Mouse (Mus musculus) embryonic facial prominence, embryonic 13.5 days (tissue): ENCODE results near the gene Gm10972. TPM values are rescaled to one million over a fixed set of nuclear protein-coding genes. Genes with fewer than 3 reads are reported as not detected.
A peak's percentile ranks its signal among the peaks of the same experiment; 100 is the strongest.
"Not testable (repeated sequence)": the region's sequence is repeated elsewhere in the genome, so short reads cannot be mapped to it uniquely, and the experiment has no call there.

ENCODE experiments used
- ATAC-seq: fragments of 200-750 bp; cut with Nextera tagmentation; 2 replicates; pipeline ENCODE4 v1.8.0; 2017; ENCODE audit warnings: low read depth; ENCODE audit not compliant: insufficient number of reproducible peaks, insufficient read depth, low FRiP score, low TSS enrichment
- H3K27ac ChIP-seq: fragments of 300-500 bp; sonication (generic); 2 replicates; pipeline ENCODE4 v1.5.1; 2015; ENCODE audit warnings: moderate library complexity, mild to moderate bottlenecking, inconsistent platforms
- H3K27me3 ChIP-seq: fragments of 300-500 bp; sonication (generic); 2 replicates; pipeline ENCODE4 v1.6.1; 2015; ENCODE audit warnings: mild to moderate bottlenecking, inconsistent platforms
- H3K36me3 ChIP-seq: fragments of 300-500 bp; sonication (generic); 2 replicates; pipeline ENCODE4 v1.6.1; 2015; ENCODE audit warnings: mild to moderate bottlenecking, inconsistent platforms
- H3K4me1 ChIP-seq: fragments of 300-500 bp; sonication (generic); 2 replicates; pipeline ENCODE4 v1.6.1; 2015; ENCODE audit warnings: inconsistent platforms
- H3K4me2 ChIP-seq: fragments of 300-500 bp; sonication (generic); 2 replicates; pipeline ENCODE4 v1.6.1; 2015; ENCODE audit warnings: moderate library complexity, mild to moderate bottlenecking, inconsistent platforms
- H3K4me3 ChIP-seq: fragments of 300-500 bp; sonication (generic); 2 replicates; pipeline ENCODE4 v1.5.1; 2015; ENCODE audit warnings: mild to moderate bottlenecking, inconsistent platforms
- H3K9ac ChIP-seq: fragments of 300-500 bp; sonication (generic); 2 replicates; pipeline ENCODE4 v1.6.1; 2015; ENCODE audit warnings: mild to moderate bottlenecking, inconsistent platforms
- H3K9me3 ChIP-seq: fragments of 300-500 bp; sonication (generic); 2 replicates; pipeline ENCODE4 v1.6.1; 2016; ENCODE audit warnings: inconsistent platforms
- WGBS: fragments of 180-500 bp; shearing (Covaris S2); methylation state at CpG from one replicate; pipeline ENCODE4 v1.1.7; 2015; ENCODE audit warnings: mixed read lengths; 5-methylcytosine and 5-hydroxymethylcytosine counted together
- polyA plus RNA-seq: library from polyadenylated mRNA; unstranded; fragments of >200 nt; fragmentation: Nextera tagmentation; extraction: Ambion mirVana; gene quantifications from 2 replicates; pipeline ENCODE4 v1.2.1, GENCODE M21; 2015

Gm10972 gene
- polyA plus RNA-seq: not detected in 2 replicates

- not testable (repeated sequence) for H3K27ac ChIP-seq, H3K4me2 ChIP-seq, H3K9ac ChIP-seq, H3K36me3 ChIP-seq, ATAC-seq, H3K27me3 ChIP-seq, H3K4me1 ChIP-seq, H3K4me3 ChIP-seq, H3K9me3 ChIP-seq
- 79% methylated on average over 2 of the region's 2 CpGs for WGBS
These were observed at the start of gene Gm10972 for GRCm38 (mm10) chr3:94642495-94643162. Gm10972 (plus strand) TSS chr3:94643112.

- Histone ChIP-seq H3K4me2 (no peak overlapping the region), H3K9ac (no peak overlapping the region), H3K4me3 (no peak overlapping the region), H3K27me3 (no peaks in the 10 kb centered on the region), H3K36me3 (no peaks in the 10 kb centered on the region), H3K4me1 (no peaks in the 10 kb centered on the region), H3K9me3 (peaks cover 4% of the 10 kb centered on the region), H3K27ac (no peak overlapping the region)
- no peak for ATAC-seq
- 78% methylated on average over 6 of the region's 6 CpGs for WGBS
These were observed 47.0 kb upstream of the Gm10972 start for GRCm38 (mm10) chr3:94595871-94596287.

- no peak overlapping the region for H3K4me2 ChIP-seq
- no peak overlapping the region for H3K4me3 ChIP-seq
- H3K27me3 ChIP-seq: no peaks in the 10 kb centered on the region
- no peaks in the 10 kb centered on the region for H3K4me1 ChIP-seq
- no peaks in the 10 kb centered on the region for H3K36me3 ChIP-seq
- no peak overlapping the region for H3K27ac ChIP-seq
- no peak overlapping the region for H3K9ac ChIP-seq
- WGBS: 82% methylated on average over 3 of the region's 3 CpGs
- H3K9me3 ChIP-seq: peaks cover 4% of the 10 kb centered on the region
- no peak for ATAC-seq
These were observed 45.6 kb upstream of the Gm10972 start for GRCm38 (mm10) chr3:94597224-94597779.

GRCm38 (mm10) chr3:94601959-94602358, 41.0 kb upstream of the Gm10972 start:
- Histone ChIP-seq H3K9ac (no peak overlapping the region), H3K4me2 (no peak overlapping the region), H3K9me3 (no peaks in the 10 kb centered on the region), H3K27me3 (no peaks in the 10 kb centered on the region), H3K36me3 (no peaks in the 10 kb centered on the region), H3K4me3 (no peak overlapping the region), H3K4me1 (no peaks in the 10 kb centered on the region), H3K27ac (no peak overlapping the region)
- 1% methylated on average over 4 of the region's 4 CpGs for WGBS
- ATAC-seq: no peak

DNA sequence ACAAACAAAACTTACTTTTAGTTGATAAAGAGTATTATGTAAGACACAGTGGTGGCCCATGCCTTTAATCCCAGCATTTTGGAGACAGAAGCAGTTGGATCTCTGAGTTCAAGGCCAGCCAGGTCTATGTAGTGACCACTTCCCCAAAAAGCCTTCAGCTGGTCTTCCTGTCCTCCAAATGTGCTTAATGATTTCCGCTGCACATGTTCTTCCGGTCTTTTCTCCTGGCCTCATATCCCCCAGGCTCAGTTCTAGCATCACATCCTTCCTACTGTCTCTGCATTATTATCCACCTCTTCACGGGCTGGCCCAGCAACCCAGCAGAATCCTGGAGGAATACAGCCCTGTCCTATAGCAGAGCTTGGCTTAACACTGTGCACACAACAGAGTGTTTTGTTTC, 33.3 kb upstream of the Gm10972 start:
- WGBS: 97% methylated on average over 3 of the region's 3 CpGs

DNA sequence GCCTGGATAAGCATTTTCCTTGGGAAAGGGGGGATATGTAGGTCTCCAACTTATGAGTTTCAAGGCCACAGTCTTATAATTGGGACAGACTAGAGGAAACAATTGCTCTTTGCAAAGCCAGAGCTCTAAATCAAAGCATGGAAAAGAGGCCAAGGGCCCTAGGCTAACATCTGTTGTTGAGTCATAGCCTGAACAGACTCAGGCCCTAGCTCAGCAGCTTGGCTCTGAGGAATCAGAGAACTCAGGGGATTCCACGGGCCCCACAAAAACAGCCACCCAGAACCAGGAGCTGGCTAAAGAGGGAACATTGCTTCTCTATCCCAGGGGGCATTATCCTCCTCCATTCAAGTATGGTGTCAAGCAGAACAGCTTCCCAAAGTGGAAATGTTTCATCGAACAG, 32.3 kb upstream of the Gm10972 start:
- no peak overlapping the region for H3K4me2 ChIP-seq
- WGBS: 59% methylated on average over 2 of the region's 2 CpGs
- H3K4me3 ChIP-seq: no peak overlapping the region
- no peak overlapping the region for H3K9ac ChIP-seq
- peak overlapping the region; percentile 52; the same call in 1 of the 2 replicates for H3K27ac ChIP-seq
- H3K27me3 ChIP-seq: no peaks in the 10 kb centered on the region
- ATAC-seq: no peak
- H3K36me3 ChIP-seq: 0 out of 2 replicates have a peak, but pooled peaks cover 2% of the 10 kb centered on the region
- no peaks in the 10 kb centered on the region for H3K9me3 ChIP-seq
- peaks cover 18% of the 10 kb centered on the region for H3K4me1 ChIP-seq

More for the DNA sequence above, 33.3 kb upstream of the Gm10972 start:
- Histone ChIP-seq H3K9me3 (no peaks in the 10 kb centered on the region), H3K27ac (no peak overlapping the region), H3K4me2 (no peak overlapping the region), H3K27me3 (no peaks in the 10 kb centered on the region), H3K36me3 (no peaks in the 10 kb centered on the region), H3K4me1 (peaks cover 18% of the 10 kb centered on the region), H3K4me3 (no peak overlapping the region), H3K9ac (no peak overlapping the region)
- ATAC-seq: no peak

GRCm38 (mm10) chr3:94611343-94611742, 31.6 kb upstream of the Gm10972 start:
- WGBS: 60% methylated on average over 4 of the region's 4 CpGs
- H3K27ac ChIP-seq: peak overlapping the region; percentile 52; the same call in 1 of the 2 replicates

DNA sequence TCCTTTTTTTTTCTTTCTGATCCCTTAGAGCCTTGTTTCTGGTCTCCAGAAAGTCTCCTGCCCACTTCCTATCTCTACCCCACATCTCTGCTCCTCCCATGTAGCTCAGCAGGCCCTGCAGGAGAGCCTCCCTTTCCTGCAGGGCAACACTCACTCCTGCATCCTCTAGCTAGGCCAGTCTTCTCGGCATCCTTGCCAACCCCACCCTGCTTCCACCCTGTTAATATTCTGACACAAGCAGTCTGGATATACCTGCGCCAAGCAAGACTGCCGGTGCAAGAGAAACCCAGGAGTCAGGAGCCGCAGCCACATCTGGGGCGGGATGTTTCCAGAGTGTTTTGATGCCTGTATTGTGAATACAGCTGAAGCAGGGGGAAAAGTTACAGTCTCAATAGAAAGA, 31.1 kb upstream of the Gm10972 start:
- Histone ChIP-seq H3K9me3 (no peaks in the 10 kb centered on the region), H3K27me3 (no peaks in the 10 kb centered on the region), H3K27ac (0 out of 2 replicates have a peak overlapping the region, but pooled peaks have one; percentile 52), H3K4me2 (no peak overlapping the region), H3K36me3 (0 out of 2 replicates have a peak, but pooled peaks cover 3% of the 10 kb centered on the region), H3K4me1 (peaks cover 18% of the 10 kb centered on the region), H3K4me3 (no peak overlapping the region), H3K9ac (no peak overlapping the region)
- ATAC-seq: no peak
- WGBS: 69% methylated on average over 5 of the region's 5 CpGs

More at GRCm38 (mm10) chr3:94611343-94611742, 31.6 kb upstream of the Gm10972 start:
- no peaks in the 10 kb centered on the region for H3K27me3 ChIP-seq
- H3K4me3 ChIP-seq: no peak overlapping the region
- peaks cover 18% of the 10 kb centered on the region for H3K4me1 ChIP-seq
- H3K4me2 ChIP-seq: no peak overlapping the region
- no peak for ATAC-seq
- H3K36me3 ChIP-seq: 0 out of 2 replicates have a peak, but pooled peaks cover 3% of the 10 kb centered on the region
- no peaks in the 10 kb centered on the region for H3K9me3 ChIP-seq
- no peak overlapping the region for H3K9ac ChIP-seq

DNA sequence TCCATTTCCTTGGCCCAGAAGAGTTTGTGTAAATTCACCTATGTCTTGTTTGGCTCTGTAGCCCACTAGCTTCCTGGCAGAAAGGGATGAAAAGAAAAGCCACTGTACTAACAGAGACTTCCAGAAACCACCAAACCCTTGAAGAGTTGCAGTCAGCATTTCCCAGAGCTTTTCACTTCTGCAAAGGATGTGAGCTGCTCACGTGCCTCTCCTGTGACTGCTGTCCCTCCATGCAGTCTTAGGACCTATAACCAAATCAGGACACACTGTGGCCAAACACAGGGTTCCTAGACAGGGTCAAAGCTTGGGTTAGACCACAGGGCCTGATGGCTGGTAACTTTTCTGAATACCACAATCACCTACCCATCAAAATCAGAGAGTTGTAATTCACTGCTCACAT, 30.6 kb upstream of the Gm10972 start:
- Histone ChIP-seq H3K27ac (0 out of 2 replicates have a peak overlapping the region, but pooled peaks have one; percentile 17), H3K9me3 (no peaks in the 10 kb centered on the region), H3K9ac (no peak overlapping the region), H3K4me3 (no peak overlapping the region), H3K27me3 (no peaks in the 10 kb centered on the region), H3K4me2 (no peak overlapping the region), H3K4me1 (peaks cover 18% of the 10 kb centered on the region), H3K36me3 (0 out of 2 replicates have a peak, but pooled peaks cover 3% of the 10 kb centered on the region)
- ATAC-seq: no peak
- 67% methylated on average over 1 of the region's 1 CpGs for WGBS

- 66% methylated on average over 7 of the region's 7 CpGs for whole genome bisulfite sequencing
- no peak overlapping the region for H3K4me3 ChIP-seq
- ATAC-seq: no peak
These were observed 29.5 kb upstream of the Gm10972 start for GRCm38 (mm10) chr3:94613258-94613878.

DNA sequence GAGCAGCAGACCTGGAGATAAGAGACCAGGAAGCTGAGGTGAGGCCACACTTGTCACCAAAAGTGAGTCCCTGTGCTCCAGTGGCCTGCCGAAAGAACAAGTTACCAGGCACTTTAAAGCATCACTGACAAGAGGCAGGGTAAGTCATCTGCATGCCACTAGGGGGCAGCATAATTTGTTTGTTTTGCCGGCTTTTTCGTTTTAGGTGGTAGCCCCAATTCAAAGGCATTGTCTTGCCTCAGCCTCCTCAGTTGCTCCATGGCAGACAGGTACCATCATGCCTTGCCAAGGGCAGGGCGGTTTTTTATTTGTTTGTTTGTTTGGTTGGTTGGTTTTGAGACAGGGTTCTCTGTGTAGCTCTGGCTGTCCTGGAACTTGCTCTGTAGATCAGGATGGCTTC, 26.2 kb upstream of the Gm10972 start:
- Histone ChIP-seq H3K4me3 (no peak overlapping the region), H3K27me3 (no peaks in the 10 kb centered on the region), H3K27ac (no peak overlapping the region), H3K9ac (no peak overlapping the region), H3K4me2 (no peak overlapping the region), H3K36me3 (0 out of 2 replicates have a peak, but pooled peaks cover 7% of the 10 kb centered on the region), H3K4me1 (peaks cover 4% of the 10 kb centered on the region), H3K9me3 (no peaks in the 10 kb centered on the region)
- WGBS: 74% methylated on average over 4 of the region's 4 CpGs
- ATAC-seq: no peak

More at GRCm38 (mm10) chr3:94613258-94613878, 29.5 kb upstream of the Gm10972 start:
- Histone ChIP-seq H3K9ac (no peak overlapping the region), H3K27ac (no peak overlapping the region), H3K36me3 (0 out of 2 replicates have a peak, but pooled peaks cover 3% of the 10 kb centered on the region), H3K9me3 (no peaks in the 10 kb centered on the region), H3K27me3 (no peaks in the 10 kb centered on the region), H3K4me1 (peaks cover 18% of the 10 kb centered on the region), H3K4me2 (no peak overlapping the region)
